Mouse (Mus musculus) midbrain, postnatal 0 days (tissue): Measurements from ENCODE around the gene Erich6. TPM values are rescaled to one million over a fixed set of nuclear protein-coding genes. Genes with fewer than 3 reads are reported as not detected.
A peak's percentile ranks its signal among the peaks of the same experiment; 100 is the strongest.

ENCODE experiments used
- ATAC-seq: fragments of 200-750 bp; cut with Nextera tagmentation; 2 replicates; pipeline ENCODE4 v1.8.0; 2017; ENCODE audit warnings: moderate number of reproducible peaks, mild to moderate bottlenecking, moderate TSS enrichment, moderate library complexity; ENCODE audit not compliant: low FRiP score
- DNase-seq: peaks from one replicate; pipeline ENCODE4 v3.0.0-alpha.2; 2015; ENCODE audit warnings: low spot score
- H3K27ac ChIP-seq: fragments of 300-500 bp; sonication (generic); 2 replicates; pipeline ENCODE4 v1.5.1; 2014; ENCODE audit warnings: low read depth, mild to moderate bottlenecking, low read length, mixed read lengths
- H3K27me3 ChIP-seq: fragments of 300-500 bp; sonication (generic); 2 replicates; pipeline ENCODE4 v1.6.1; 2014; ENCODE audit warnings: low read length, control low read depth, mixed read lengths; ENCODE audit not compliant: insufficient read depth
- H3K36me3 ChIP-seq: fragments of 300-500 bp; sonication (generic); 2 replicates; pipeline ENCODE4 v1.6.1; 2014; ENCODE audit warnings: low read length, control low read depth, mixed read lengths; ENCODE audit not compliant: insufficient read depth
- H3K4me1 ChIP-seq: fragments of 300-500 bp; sonication (generic); 2 replicates; pipeline ENCODE4 v1.6.1; 2014; ENCODE audit warnings: mild to moderate bottlenecking, control low read depth, antibody characterized with exemption, low read length, mixed read lengths; ENCODE audit not compliant: insufficient read depth
- H3K4me2 ChIP-seq: fragments of 300-500 bp; sonication (generic); 2 replicates; pipeline ENCODE4 v1.6.1; 2014; ENCODE audit warnings: low read depth, mild to moderate bottlenecking, low read length, mixed read lengths; ENCODE audit not compliant: poor library complexity, severe bottlenecking
- H3K4me3 ChIP-seq: fragments of 300-500 bp; sonication (generic); 2 replicates; pipeline ENCODE4 v1.5.1; 2014; ENCODE audit warnings: low read depth, mild to moderate bottlenecking, low read length, moderate library complexity
- H3K9ac ChIP-seq: fragments of 300-500 bp; sonication (generic); replicated peaks from 2 replicates; pipeline ENCODE4 v1.6.1; 2014; ENCODE audit warnings: mild to moderate bottlenecking, low read length, moderate library complexity, mixed read lengths; ENCODE audit not compliant: poor library complexity, severe bottlenecking
- H3K9me3 ChIP-seq: fragments of 300-500 bp; sonication (generic); 2 replicates; pipeline ENCODE4 v1.6.1; 2016; ENCODE audit warnings: low read length, control low read depth
- CTCF ChIP-seq: IDR thresholded peaks from 2 replicates; pipeline ENCODE4 v1.5.1; 2016; ENCODE audit warnings: antibody characterized with exemption, mild to moderate bottlenecking
- WGBS: fragments of 180-500 bp; shearing (Covaris S2); extraction: QIAGEN DNeasy Blood & Tissue Kit; methylation state at CpG from one replicate; pipeline ENCODE4 v1.1.7; 2014; 5-methylcytosine and 5-hydroxymethylcytosine counted together
- polyA plus RNA-seq: library from polyadenylated mRNA; unstranded; fragments of >200 nt; fragmentation: Nextera tagmentation; extraction: Ambion mirVana; gene quantifications from 2 replicates; pipeline ENCODE4 v1.2.1, GENCODE M21; 2015
- total RNA-seq: library from RNA; depleted of rRNA; stranded (reverse); fragments of >200 nt; gene quantifications from 2 replicates; pipeline ENCODE4 v1.2.3, GENCODE M21; 2014

The Erich6 gene
- total and polyA plus RNA-seq, 2 experiments from 2014 or later = 0.44 to 0.66 TPM

GRCm38 (mm10) chr3:58680943-58681637, 44.1 kb upstream of the Erich6 start:
- 87% methylated on average over 7 of the region's 7 CpGs for WGBS

GRCm38 (mm10) chr3:58679996-58680395, 43.0 kb upstream of the Erich6 start:
- WGBS = 51% methylated on average over 4 of the region's 4 CpGs
- Histone ChIP-seq H3K9ac (no peak overlapping the region), H3K4me3 (no peak overlapping the region), H3K9me3 (no peaks in the 10 kb centered on the region), H3K27me3 (no peaks in the 10 kb centered on the region), H3K4me2 (no peak overlapping the region), H3K27ac (no peak overlapping the region), H3K36me3 (peaks cover 8% of the 10 kb centered on the region; the same call in 1 of the 2 replicates), H3K4me1 (no peaks in the 10 kb centered on the region)
- ATAC-seq = no peak
- no peak for DNase-seq
- TF ChIP-seq CTCF = no peak

More at GRCm38 (mm10) chr3:58680943-58681637, 44.1 kb upstream of the Erich6 start:
- Histone ChIP-seq H3K27ac (no peak overlapping the region), H3K9me3 (no peaks in the 10 kb centered on the region), H3K27me3 (no peaks in the 10 kb centered on the region), H3K36me3 (peaks cover under 1% of the 10 kb centered on the region; the same call in 1 of the 2 replicates), H3K4me3 (no peak overlapping the region), H3K4me1 (no peaks in the 10 kb centered on the region), H3K4me2 (no peak overlapping the region), H3K9ac (no peak overlapping the region)
- DNase-seq = no peak
- no peak for TF ChIP-seq CTCF
- no peak for ATAC-seq

GRCm38 (mm10) chr3:58678905-58679304, 41.9 kb upstream of the Erich6 start:
- no peak overlapping the region for H3K27ac ChIP-seq
- WGBS = 54% methylated on average over 2 of the region's 2 CpGs
- H3K4me2 ChIP-seq = no peak overlapping the region
- peak; percentile 46 for DNase-seq
- no peaks in the 10 kb centered on the region for H3K4me1 ChIP-seq
- H3K9ac ChIP-seq = no peak overlapping the region
- no peaks in the 10 kb centered on the region for H3K9me3 ChIP-seq
- no peak overlapping the region for H3K4me3 ChIP-seq
- no peak for ATAC-seq
- H3K36me3 ChIP-seq = peaks cover 9% of the 10 kb centered on the region; the same call in 1 of the 2 replicates
- H3K27me3 ChIP-seq = no peaks in the 10 kb centered on the region
- no peak for TF ChIP-seq CTCF

DNA sequence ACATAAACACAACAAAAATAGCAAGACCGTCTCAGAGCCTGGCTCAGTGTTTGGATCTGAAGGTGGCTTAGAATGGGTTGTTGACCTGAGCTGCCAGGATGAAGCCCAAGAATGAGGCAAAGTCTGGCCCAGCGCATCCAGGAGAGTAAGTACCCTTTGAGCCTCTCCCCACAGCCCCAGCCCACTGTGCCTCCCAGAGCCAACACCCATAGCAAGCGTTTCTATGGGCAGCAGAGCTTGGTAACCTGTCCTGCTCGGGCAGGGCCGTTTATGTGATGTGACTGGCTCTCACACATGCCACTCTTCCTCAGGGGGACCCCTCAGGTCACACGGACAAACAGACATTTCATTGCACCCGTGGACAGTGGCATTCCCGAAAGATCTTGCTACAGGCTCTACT, 41.4 kb upstream of the Erich6 start:
- DNase-seq (no peak), ATAC-seq (no peak)
- WGBS = 63% methylated on average over 8 of the region's 8 CpGs
- Histone ChIP-seq H3K27me3 (no peaks in the 10 kb centered on the region), H3K9me3 (no peaks in the 10 kb centered on the region), H3K4me3 (no peak overlapping the region), H3K4me1 (no peaks in the 10 kb centered on the region), H3K36me3 (peaks cover 9% of the 10 kb centered on the region; the same call in 1 of the 2 replicates), H3K27ac (no peak overlapping the region), H3K4me2 (no peak overlapping the region), H3K9ac (no peak overlapping the region)
- no peak for TF ChIP-seq CTCF

- ATAC-seq = peak; percentile 39; the same call in 1 of the 2 replicates
- Histone ChIP-seq H3K27me3 (no peaks in the 10 kb centered on the region), H3K4me1 (no peaks in the 10 kb centered on the region), H3K9ac (no peak overlapping the region), H3K4me2 (no peak overlapping the region), H3K27ac (no peak overlapping the region), H3K9me3 (no peaks in the 10 kb centered on the region), H3K4me3 (no peak overlapping the region), H3K36me3 (peaks cover 9% of the 10 kb centered on the region; the same call in 1 of the 2 replicates)
- WGBS = 50% methylated on average over 3 of the region's 3 CpGs
- no peak for TF ChIP-seq CTCF
- peak; percentile 26 for DNase-seq
Measured at GRCm38 (mm10) chr3:58677615-58678014, 40.6 kb upstream of the Erich6 start.

DNA sequence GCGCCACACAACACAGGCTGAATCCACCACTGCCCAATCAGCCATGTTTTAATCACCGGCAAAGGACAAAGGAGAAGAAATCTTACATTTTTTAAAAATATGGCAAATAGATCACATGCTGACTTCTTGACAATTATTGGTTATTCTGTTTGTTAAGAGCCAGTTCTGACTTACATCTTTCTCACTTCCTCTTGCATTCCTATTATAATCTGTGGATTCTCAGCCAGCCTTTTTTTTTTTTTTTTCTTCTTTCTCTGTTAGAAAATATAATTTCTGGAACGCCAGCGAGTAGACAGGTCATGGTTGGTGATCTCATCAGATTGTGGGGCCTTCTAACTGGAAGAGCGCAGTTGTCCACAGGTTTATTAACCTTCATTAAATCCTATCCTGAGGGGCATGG, 36.3 kb upstream of the Erich6 start:
- no peak for DNase-seq
- WGBS = 90% methylated on average over 5 of the region's 5 CpGs
- no peaks in the 10 kb centered on the region for H3K4me1 ChIP-seq
- no peaks in the 10 kb centered on the region for H3K27me3 ChIP-seq
- TF ChIP-seq CTCF = no peak
- no peak for ATAC-seq
- no peaks in the 10 kb centered on the region for H3K9me3 ChIP-seq
- H3K4me2 ChIP-seq = no peak overlapping the region
- no peak overlapping the region for H3K27ac ChIP-seq
- H3K36me3 ChIP-seq = peaks cover 9% of the 10 kb centered on the region; the same call in 1 of the 2 replicates
- H3K9ac ChIP-seq = no peak overlapping the region
- H3K4me3 ChIP-seq = no peak overlapping the region
